Mouse (Mus musculus) limb, embryonic 14.5 days (tissue): ENCODE results near the gene Dlg2. TPM values are rescaled to one million over a fixed set of nuclear protein-coding genes. Genes with fewer than 3 reads are reported as not detected.
A peak's percentile ranks its signal among the peaks of the same experiment; 100 is the strongest.

Source experiments
- ATAC-seq: fragments of 200-750 bp; cut with Nextera tagmentation; 2 replicates; pipeline ENCODE4 v1.8.0; 2017; ENCODE audit warnings: low read depth, moderate number of reproducible peaks, moderate TSS enrichment; ENCODE audit not compliant: low FRiP score
- DNase-seq: peaks from one replicate; pipeline ENCODE4 v3.0.0-alpha.2; 2015; ENCODE audit warnings: low spot score
- H3K27ac ChIP-seq: fragments of 300-500 bp; sonication (generic); replicated peaks from 2 replicates; pipeline ENCODE4 v1.5.1; 2014; ENCODE audit warnings: low read depth, mild to moderate bottlenecking, low read length, moderate library complexity, mixed read lengths
- H3K27me3 ChIP-seq: fragments of 300-500 bp; sonication (generic); 2 replicates; pipeline ENCODE4 v1.6.1; 2014; ENCODE audit warnings: low read length, mixed read lengths; ENCODE audit not compliant: control insufficient read depth, insufficient read depth
- H3K36me3 ChIP-seq: fragments of 300-500 bp; sonication (generic); 2 replicates; pipeline ENCODE4 v1.6.1; 2014; ENCODE audit warnings: mild to moderate bottlenecking, low read length, moderate library complexity, mixed read lengths; ENCODE audit not compliant: control insufficient read depth, insufficient read depth
- H3K4me1 ChIP-seq: fragments of 300-500 bp; sonication (generic); 2 replicates; pipeline ENCODE4 v1.6.1; 2014; ENCODE audit warnings: antibody characterized with exemption, low read length, mixed read lengths; ENCODE audit not compliant: control insufficient read depth, insufficient read depth
- H3K4me2 ChIP-seq: fragments of 300-500 bp; sonication (generic); replicated peaks from 2 replicates; pipeline ENCODE4 v1.6.1; 2014; ENCODE audit warnings: low read depth, mild to moderate bottlenecking, low read length, moderate library complexity; ENCODE audit not compliant: severe bottlenecking
- H3K4me3 ChIP-seq: fragments of 300-500 bp; sonication (generic); replicated peaks from 2 replicates; pipeline ENCODE4 v1.5.1; 2014; ENCODE audit warnings: low read length
- H3K9ac ChIP-seq: fragments of 300-500 bp; sonication (generic); 2 replicates; pipeline ENCODE4 v1.6.1; 2014; ENCODE audit warnings: mild to moderate bottlenecking, low read depth, low read length, moderate library complexity; ENCODE audit not compliant: severe bottlenecking
- H3K9me3 ChIP-seq: fragments of 300-500 bp; sonication (generic); 2 replicates; pipeline ENCODE4 v1.6.1; 2016; ENCODE audit warnings: low read length; ENCODE audit not compliant: control insufficient read depth
- POLR2A ChIP-seq: fragments of 200-500 bp; IDR thresholded peaks from 2 replicates; pipeline ENCODE4 v1.8.0; 2012; ENCODE audit warnings: inconsistent platforms, mild to moderate bottlenecking, moderate library complexity, borderline replicate concordance; ENCODE audit not compliant: insufficient read depth, insufficient read length; ENCODE audit errors: extremely low read depth
- WGBS: fragments of 180-500 bp; shearing (Covaris S2); extraction: QIAGEN DNeasy Blood & Tissue Kit; methylation state at CpG from one replicate; pipeline ENCODE4 v1.1.7; 2014; 5-methylcytosine and 5-hydroxymethylcytosine counted together
- polyA plus RNA-seq, 2 experiments: library from polyadenylated mRNA; depleted of rRNA in 1 of 2; stranded (reverse) in 1 of 2; unstranded in 1 of 2; fragments of >200 nt; fragmentation: Nextera tagmentation in 1 of 2; extraction: Ambion mirVana in 1 of 2; gene quantifications; 2 replicates each; pipeline versions ENCODE4 v1.2.1 to v1.2.3; 2012 to 2014

The Dlg2 gene
- polyA plus RNA-seq, 2 experiments, result 4.6 to 7.3 TPM

GRCm38 (mm10) chr7:92288814-92289213 is 1812.3 kb downstream of the Dlg2 start:
- DNase-seq (no peak), ATAC-seq (no peak)
- H3K9ac ChIP-seq, result no peak overlapping the region
- peaks cover 7% of the 10 kb centered on the region for H3K4me1 ChIP-seq
- no peak for TF ChIP-seq POLR2A
- 98% methylated on average over 3 of the region's 3 CpGs for WGBS
- H3K27me3 ChIP-seq, result no peaks in the 10 kb centered on the region
- no peaks in the 10 kb centered on the region for H3K9me3 ChIP-seq
- H3K27ac ChIP-seq, result no peak overlapping the region
- no peaks in the 10 kb centered on the region for H3K36me3 ChIP-seq
- no peak overlapping the region for H3K4me3 ChIP-seq
- H3K4me2 ChIP-seq, result no peak overlapping the region

- ATAC-seq (no peak), DNase-seq (no peak)
- no peaks in the 10 kb centered on the region for H3K9me3 ChIP-seq
- no peak overlapping the region for H3K4me3 ChIP-seq
- no peak overlapping the region for H3K27ac ChIP-seq
- H3K9ac ChIP-seq, result no peak overlapping the region
- WGBS, result 70% methylated on average over 8 of the region's 8 CpGs
- no peak overlapping the region for H3K4me2 ChIP-seq
- no peaks in the 10 kb centered on the region for H3K4me1 ChIP-seq
- TF ChIP-seq POLR2A, result no peak
- no peaks in the 10 kb centered on the region for H3K27me3 ChIP-seq
- no peaks in the 10 kb centered on the region for H3K36me3 ChIP-seq
Measured at GRCm38 (mm10) chr7:92292918-92293518, 1816.5 kb downstream of the Dlg2 start.

GRCm38 (mm10) chr7:92301046-92301445 is 1824.6 kb downstream of the Dlg2 start:
- no peak for TF ChIP-seq POLR2A
- Histone ChIP-seq H3K36me3 (no peaks in the 10 kb centered on the region), H3K27me3 (no peaks in the 10 kb centered on the region), H3K4me1 (no peaks in the 10 kb centered on the region), H3K4me2 (no peak overlapping the region), H3K9me3 (no peaks in the 10 kb centered on the region), H3K4me3 (no peak overlapping the region), H3K27ac (no peak overlapping the region), H3K9ac (no peak overlapping the region)
- DNase-seq, result no peak
- 16% methylated on average over 2 of the region's 2 CpGs for WGBS
- no peak for ATAC-seq

- no peak for ATAC-seq
- 90% methylated on average over 2 of the region's 2 CpGs for WGBS
- no peak for TF ChIP-seq POLR2A
- no peaks in the 10 kb centered on the region for H3K9me3 ChIP-seq
- H3K9ac ChIP-seq, result no peak overlapping the region
- DNase-seq, result no peak
- H3K4me3 ChIP-seq, result no peak overlapping the region
- H3K36me3 ChIP-seq, result no peaks in the 10 kb centered on the region
- H3K4me1 ChIP-seq, result no peaks in the 10 kb centered on the region
- H3K27ac ChIP-seq, result no peak overlapping the region
- H3K27me3 ChIP-seq, result no peaks in the 10 kb centered on the region
- no peak overlapping the region for H3K4me2 ChIP-seq
Measured at GRCm38 (mm10) chr7:92307634-92308033, 1831.2 kb downstream of the Dlg2 start.

- Histone ChIP-seq H3K27me3 (no peaks in the 10 kb centered on the region), H3K36me3 (no peaks in the 10 kb centered on the region), H3K27ac (no peak overlapping the region), H3K4me2 (no peak overlapping the region), H3K4me3 (no peak overlapping the region), H3K9ac (no peak overlapping the region), H3K4me1 (no peaks in the 10 kb centered on the region), H3K9me3 (no peaks in the 10 kb centered on the region)
- WGBS, result 75% methylated on average over 2 of the region's 2 CpGs
- DNase-seq, result no peak
- no peak for ATAC-seq
- TF ChIP-seq POLR2A, result no peak
Measured at GRCm38 (mm10) chr7:92308168-92308567, 1831.7 kb downstream of the Dlg2 start.

- Histone ChIP-seq H3K36me3 (no peaks in the 10 kb centered on the region), H3K4me3 (no peak overlapping the region), H3K9ac (no peak overlapping the region), H3K27ac (no peak overlapping the region), H3K9me3 (no peaks in the 10 kb centered on the region), H3K4me1 (peaks cover 14% of the 10 kb centered on the region), H3K4me2 (no peak overlapping the region), H3K27me3 (no peaks in the 10 kb centered on the region)
- no peak for TF ChIP-seq POLR2A
- WGBS, result 26% methylated on average over 6 of the region's 6 CpGs
- ATAC-seq, result no peak
- DNase-seq, result peak; percentile 36
Measured at GRCm38 (mm10) chr7:92316389-92316788, 1839.9 kb downstream of the Dlg2 start.
